Mouse (Mus musculus): ENCODE measurements around the gene Itpkc.

Itpkc gene

GRCm38 (mm10) chr7:27228281-27228821, at the start of gene Itpkc:
Itpkc (minus strand) TSS chr7:27228661.
- TF ChIP-seq POU5F1 (IDR thresholded peaks at IDR 0.05; ENCODE audit: borderline replicate concordance, low read length) (no peak), NANOG (IDR thresholded peaks at IDR 0.05; ENCODE audit: borderline replicate concordance, low read length) (no peak), CTCF (conservative IDR thresholded peaks at IDR 0.05; ENCODE audit: low read length) (no peak)
- peaks cover 5% of the 10 kb centered on the region for H3K27me3 ChIP-seq (ENCODE audit: insufficient read depth, low read length)
- no peaks in the 10 kb centered on the region for H3K9me3 ChIP-seq (ENCODE audit: low read length)
- H3K4me3 ChIP-seq (replicated peaks; ENCODE audit: low read length): peak within 1 kb of the TSS; percentile 95
- peaks cover 17% of the 10 kb centered on the region for H3K36me3 ChIP-seq (ENCODE audit: insufficient read depth, low read length)
- peaks cover 79% of the 10 kb centered on the region for H3K4me1 ChIP-seq (replicated peaks; ENCODE audit: low read depth, low read length)

- Histone ChIP-seq H3K9me3 (ENCODE audit: low read length) (no peaks in the 10 kb centered on the region), H3K4me3 (replicated peaks; ENCODE audit: low read length) (no peak overlapping the region), H3K36me3 (ENCODE audit: insufficient read depth, low read length) (peaks cover 73% of the 10 kb centered on the region), H3K27me3 (ENCODE audit: insufficient read depth, low read length) (no peaks in the 10 kb centered on the region), H3K4me1 (replicated peaks; ENCODE audit: low read depth, low read length) (peaks cover 53% of the 10 kb centered on the region)
- no peak for TF ChIP-seq POU5F1 (IDR thresholded peaks at IDR 0.05; ENCODE audit: borderline replicate concordance, low read length)
- peak; percentile 33 for TF ChIP-seq CTCF (conservative IDR thresholded peaks at IDR 0.05; ENCODE audit: low read length)
- no peak for TF ChIP-seq NANOG (IDR thresholded peaks at IDR 0.05; ENCODE audit: borderline replicate concordance, low read length)
Measured at GRCm38 (mm10) chr7:27277191-27277590, 48.7 kb upstream of the Itpkc start.

GRCm38 (mm10) chr7:27276021-27276420, 47.6 kb upstream of the Itpkc start:
- H3K27me3 ChIP-seq (ENCODE audit: insufficient read depth, low read length): no peaks in the 10 kb centered on the region
- TF ChIP-seq POU5F1 (IDR thresholded peaks at IDR 0.05; ENCODE audit: borderline replicate concordance, low read length): no peak
- TF ChIP-seq CTCF (conservative IDR thresholded peaks at IDR 0.05; ENCODE audit: low read length): no peak
- no peak for TF ChIP-seq NANOG (IDR thresholded peaks at IDR 0.05; ENCODE audit: borderline replicate concordance, low read length)
- peaks cover 41% of the 10 kb centered on the region for H3K4me1 ChIP-seq (replicated peaks; ENCODE audit: low read depth, low read length)
- peaks cover 65% of the 10 kb centered on the region for H3K36me3 ChIP-seq (ENCODE audit: insufficient read depth, low read length)
- H3K4me3 ChIP-seq (replicated peaks; ENCODE audit: low read length): no peak overlapping the region
- no peaks in the 10 kb centered on the region for H3K9me3 ChIP-seq (ENCODE audit: low read length)

- Histone ChIP-seq H3K36me3 (ENCODE audit: insufficient read depth, low read length) (peaks cover 64% of the 10 kb centered on the region), H3K4me3 (replicated peaks; ENCODE audit: low read length) (no peak overlapping the region), H3K27me3 (ENCODE audit: insufficient read depth, low read length) (no peaks in the 10 kb centered on the region), H3K9me3 (ENCODE audit: low read length) (no peaks in the 10 kb centered on the region), H3K4me1 (replicated peaks; ENCODE audit: low read depth, low read length) (peaks cover 34% of the 10 kb centered on the region)
- TF ChIP-seq POU5F1 (IDR thresholded peaks at IDR 0.05; ENCODE audit: borderline replicate concordance, low read length): no peak
- no peak for TF ChIP-seq NANOG (IDR thresholded peaks at IDR 0.05; ENCODE audit: borderline replicate concordance, low read length)
- TF ChIP-seq CTCF (conservative IDR thresholded peaks at IDR 0.05; ENCODE audit: low read length): no peak
Measured at GRCm38 (mm10) chr7:27274916-27275315, 46.5 kb upstream of the Itpkc start.

- Histone ChIP-seq H3K4me3 (replicated peaks; ENCODE audit: low read length) (peak overlapping the region; percentile 72), H3K36me3 (ENCODE audit: insufficient read depth, low read length) (peaks cover 64% of the 10 kb centered on the region), H3K27me3 (ENCODE audit: insufficient read depth, low read length) (no peaks in the 10 kb centered on the region), H3K4me1 (replicated peaks; ENCODE audit: low read depth, low read length) (peaks cover 39% of the 10 kb centered on the region), H3K9me3 (ENCODE audit: low read length) (no peaks in the 10 kb centered on the region)
- peak; percentile 75 for TF ChIP-seq CTCF (conservative IDR thresholded peaks at IDR 0.05; ENCODE audit: low read length)
- TF ChIP-seq NANOG (IDR thresholded peaks at IDR 0.05; ENCODE audit: borderline replicate concordance, low read length): no peak
- TF ChIP-seq POU5F1 (IDR thresholded peaks at IDR 0.05; ENCODE audit: borderline replicate concordance, low read length): no peak
Measured at GRCm38 (mm10) chr7:27273739-27274351, 45.4 kb upstream of the Itpkc start.

GRCm38 (mm10) chr7:27271423-27271822, 43.0 kb upstream of the Itpkc start:
- H3K27me3 ChIP-seq (ENCODE audit: insufficient read depth, low read length): no peaks in the 10 kb centered on the region
- H3K4me1 ChIP-seq (replicated peaks; ENCODE audit: low read depth, low read length): peaks cover 50% of the 10 kb centered on the region
- TF ChIP-seq NANOG (IDR thresholded peaks at IDR 0.05; ENCODE audit: borderline replicate concordance, low read length) (no peak), CTCF (conservative IDR thresholded peaks at IDR 0.05; ENCODE audit: low read length) (peak; percentile 43)
- peaks cover 54% of the 10 kb centered on the region for H3K36me3 ChIP-seq (ENCODE audit: insufficient read depth, low read length)
- H3K4me3 ChIP-seq (replicated peaks; ENCODE audit: low read length): no peak overlapping the region
- H3K9me3 ChIP-seq (ENCODE audit: low read length): no peaks in the 10 kb centered on the region

- TF ChIP-seq POU5F1 (IDR thresholded peaks at IDR 0.05; ENCODE audit: borderline replicate concordance, low read length) (no peak), NANOG (IDR thresholded peaks at IDR 0.05; ENCODE audit: borderline replicate concordance, low read length) (no peak), CTCF (conservative IDR thresholded peaks at IDR 0.05; ENCODE audit: low read length) (no peak)
- peaks cover 69% of the 10 kb centered on the region for H3K36me3 ChIP-seq (ENCODE audit: insufficient read depth, low read length)
Measured at GRCm38 (mm10) chr7:27266515-27267128, 38.2 kb upstream of the Itpkc start.

GRCm38 (mm10) chr7:27264761-27265160, 36.3 kb upstream of the Itpkc start:
- TF ChIP-seq POU5F1 (IDR thresholded peaks at IDR 0.05; ENCODE audit: borderline replicate concordance, low read length) (no peak), CTCF (conservative IDR thresholded peaks at IDR 0.05; ENCODE audit: low read length) (no peak), NANOG (IDR thresholded peaks at IDR 0.05; ENCODE audit: borderline replicate concordance, low read length) (no peak)

More at GRCm38 (mm10) chr7:27266515-27267128, 38.2 kb upstream of the Itpkc start:
- Histone ChIP-seq H3K9me3 (ENCODE audit: low read length) (no peaks in the 10 kb centered on the region), H3K4me3 (replicated peaks; ENCODE audit: low read length) (peak overlapping the region; percentile 69), H3K27me3 (ENCODE audit: insufficient read depth, low read length) (no peaks in the 10 kb centered on the region), H3K4me1 (replicated peaks; ENCODE audit: low read depth, low read length) (peaks cover 54% of the 10 kb centered on the region)

More at GRCm38 (mm10) chr7:27264761-27265160, 36.3 kb upstream of the Itpkc start:
- peaks cover 66% of the 10 kb centered on the region for H3K36me3 ChIP-seq (ENCODE audit: insufficient read depth, low read length)
- H3K4me1 ChIP-seq (replicated peaks; ENCODE audit: low read depth, low read length): peaks cover 69% of the 10 kb centered on the region
- H3K9me3 ChIP-seq (ENCODE audit: low read length): no peaks in the 10 kb centered on the region
- H3K27me3 ChIP-seq (ENCODE audit: insufficient read depth, low read length): no peaks in the 10 kb centered on the region
- no peak overlapping the region for H3K4me3 ChIP-seq (replicated peaks; ENCODE audit: low read length)

Data from E14TG2a.4 (cell line).